ENCODE assay signal across 15 mouse cellular contexts in the genomic region with DNA sequence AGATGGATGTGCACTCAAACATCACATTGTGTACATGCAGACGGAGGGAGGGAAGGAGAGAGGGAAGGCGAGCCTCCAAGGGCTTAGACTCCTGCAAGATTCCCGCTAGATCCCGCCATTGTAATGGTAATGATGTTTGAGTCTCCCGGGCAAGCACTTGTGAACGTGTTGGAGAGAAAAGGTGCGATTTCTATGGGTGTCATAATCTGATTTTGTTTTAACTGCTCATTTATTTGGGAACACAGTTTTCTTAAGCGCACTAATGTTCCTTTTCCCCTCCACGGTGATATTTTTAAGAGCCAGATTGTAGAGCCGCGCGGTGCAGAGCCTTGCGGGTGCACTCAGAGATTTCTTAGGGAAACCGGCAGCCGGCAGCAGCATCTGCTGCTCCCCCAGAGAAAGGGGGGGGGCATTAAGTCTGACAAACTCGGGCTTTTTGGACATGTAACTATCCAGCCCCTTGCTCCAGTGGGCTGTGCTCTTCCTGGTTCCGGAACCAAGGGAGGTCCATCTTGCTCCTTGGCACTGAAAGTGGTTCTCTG. TPM values are rescaled to one million over a fixed set of nuclear protein-coding genes. Genes with fewer than 3 reads are reported as not detected.
DNase-seq lines count a peak whose midpoint lies in the region; ATAC-seq and TF ChIP-seq lines count a peak whose summit lies in the region.
"Had no signal": no experiment of that assay in that cellular context is flagged by ENCODE, and none has a peak within 500 bp of the region (broad histone marks: within the 10 kb centered on the region; RNA-seq: fewer than 3 reads in every experiment).

No protein-coding gene starts in this region.

- no peaks in the 10 kb centered on the region for H3K9me3 ChIP-seq in forebrain, postnatal 0 days (ENCODE audit: low read length)
- no peaks in the 10 kb centered on the region for H3K9me3 ChIP-seq in midbrain, embryonic 15.5 days
- H3K9me3 ChIP-seq: liver, embryonic 12.5 days; stomach, embryonic 15.5 days had no signal

- WGBS in forebrain, postnatal 0 days: 3% methylated on average over 17 of the region's 17 CpGs
- 2% methylated on average over 17 of the region's 17 CpGs for WGBS in midbrain, embryonic 15.5 days

- H3K36me3 ChIP-seq in forebrain, postnatal 0 days (ENCODE audit: insufficient read depth): no peaks in the 10 kb centered on the region
- H3K36me3 ChIP-seq in midbrain, embryonic 15.5 days (replicated peaks): no peaks in the 10 kb centered on the region
- H3K36me3 ChIP-seq: heart, embryonic 13.5 days; liver, embryonic 12.5 days; stomach, embryonic 15.5 days had no signal

- H3K27ac ChIP-seq in forebrain, postnatal 0 days (ENCODE audit: low read depth, low read length): peak overlapping the region; percentile 76
- peak overlapping the region; percentile 53 for H3K27ac ChIP-seq in midbrain, embryonic 15.5 days
- H3K27ac ChIP-seq: heart, embryonic 13.5 days; liver, embryonic 12.5 days; stomach, embryonic 15.5 days had no signal

- H3K4me3 ChIP-seq in forebrain, postnatal 0 days (ENCODE audit: low read depth, low read length): no peak overlapping the region
- H3K4me3 ChIP-seq in midbrain, embryonic 15.5 days: peak overlapping the region; percentile 4; the same call in 1 of the 2 replicates
- H3K4me3 ChIP-seq: heart, embryonic 13.5 days; liver, embryonic 12.5 days; stomach, embryonic 15.5 days had no signal

- peak overlapping the region; percentile 15 for H3K9ac ChIP-seq in forebrain, postnatal 0 days
- no peak overlapping the region; the same call in 1 of the 2 replicates for H3K9ac ChIP-seq in midbrain, embryonic 15.5 days
- H3K9ac ChIP-seq: heart, embryonic 13.5 days; liver, embryonic 12.5 days; stomach, embryonic 15.5 days had no signal

- ATAC-seq in forebrain, postnatal 0 days: peak; percentile 86
- ATAC-seq in midbrain, embryonic 15.5 days (replicated peaks): peak; percentile 53
- ATAC-seq: liver, embryonic 12.5 days had no signal

- peak overlapping the region; percentile 34 for H3K4me2 ChIP-seq in forebrain, postnatal 0 days (ENCODE audit: low read depth)
- H3K4me2 ChIP-seq in midbrain, embryonic 15.5 days: peak overlapping the region; percentile 41
- H3K4me2 ChIP-seq: heart, embryonic 13.5 days; liver, embryonic 12.5 days; stomach, embryonic 15.5 days had no signal

- no peaks in the 10 kb centered on the region for H3K27me3 ChIP-seq in forebrain, postnatal 0 days (ENCODE audit: insufficient read depth, low read length)
- no peaks in the 10 kb centered on the region; the same call in 1 of the 2 replicates for H3K27me3 ChIP-seq in midbrain, embryonic 15.5 days (replicated peaks)

- DNase-seq in layer of hippocampus, adult 9-11 months: peak; percentile 45
- no peak for DNase-seq in layer of hippocampus, adult 9-10 months (ENCODE audit: low spot score)
- DNase-seq in brain, adult 2 months (ENCODE audit: low read depth, low spot score): peak; percentile 73
- peak; percentile 81 for DNase-seq in forebrain, postnatal 0 days
- DNase-seq in gastrocnemius, adult 8-10 months (ENCODE audit: low spot score in 2 of 2): no peak
- no peak for DNase-seq in spleen, postnatal 10 days (ENCODE audit: low spot score in 2 of 2)
- DNase-seq in gastrocnemius, postnatal 14 days: no peak
- DNase-seq: kidney, adult 18-20 months; lung, postnatal 4 days had no signal

- peaks cover 17% of the 10 kb centered on the region for H3K4me1 ChIP-seq in forebrain, postnatal 0 days (ENCODE audit: insufficient read depth)
- H3K4me1 ChIP-seq in midbrain, embryonic 15.5 days: peaks cover 22% of the 10 kb centered on the region
- H3K4me1 ChIP-seq: stomach, embryonic 15.5 days had no signal

- TF ChIP-seq CTCF in forebrain, postnatal 0 days (IDR thresholded peaks at IDR 0.05; ENCODE audit: low read depth): no peak

- intact Hi-C loops in gastrocnemius, postnatal 14 days (cut with DNase I; ENCODE audit: low total_unique reads): no loop called here

RNA-seq across cellular contexts. Expression of a gene that starts 11.5 kb away (rescaled TPM):
- total RNA-seq in forebrain, postnatal 0 days (2014; rRNA removed): 19.8 and 35.8 TPM in 2 replicates
- polyA plus RNA-seq in forebrain, postnatal 0 days (2015; fragmentation: Nextera tagmentation; extraction: Ambion mirVana): 13.2 and 18.1 TPM in 2 replicates
- 2.2 and 3.2 TPM in 2 replicates for polyA plus RNA-seq in midbrain, embryonic 15.5 days (2015; fragmentation: Nextera tagmentation; extraction: Ambion mirVana)
- total RNA-seq in gastrocnemius, adult 8-10 months (2022): under 1 TPM in 1 of 4 experiments, not detected in 3; 0.11 TPM
- not detected for total RNA-seq in gastrocnemius, postnatal 14 days (2021)
- total RNA-seq: neutrophil, adult 5-6 weeks had no signal
- polyA plus RNA-seq: C2C12 had no signal

RNA-seq across cellular contexts. Expression of a gene that starts 32.2 kb away (rescaled TPM):
- 1.8 TPM in 2 replicates for total RNA-seq in forebrain, postnatal 0 days (2014; rRNA removed)
- 1.3 and 1.6 TPM in 2 replicates for polyA plus RNA-seq in forebrain, postnatal 0 days (2015; fragmentation: Nextera tagmentation; extraction: Ambion mirVana)
- polyA plus RNA-seq in midbrain, embryonic 15.5 days (2015; fragmentation: Nextera tagmentation; extraction: Ambion mirVana): 1.5 and 1.7 TPM in 2 replicates
- total RNA-seq in gastrocnemius, adult 8-10 months (2022): under 1 TPM in 3 of 4 experiments, not detected in 1; 0.09 to 0.10 (median 0.10) TPM
- total RNA-seq in gastrocnemius, postnatal 14 days (2021): under 1 TPM; 0.23 to 0.24 TPM

Comparison
In these comparisons a context has a peak if more than half of its experiments do, and no peak if none do; other contexts are left out.
1. DNase-seq: peak in layer of hippocampus, adult 9-11 months (single experiment), brain, adult 2 months (single experiment) and forebrain, postnatal 0 days (single experiment); none in layer of hippocampus, adult 9-10 months (single experiment), gastrocnemius, adult 8-10 months (0 of 2), spleen, postnatal 10 days (0 of 2) and gastrocnemius, postnatal 14 days (single experiment).
2. RNA of a gene that starts 11.5 kb away (total RNA-seq): 19.8 to 35.8 TPM in forebrain, postnatal 0 days; 0.11 TPM in gastrocnemius, adult 8-10 months and not detected in gastrocnemius, postnatal 14 days; every median in the first group is over 10 times any median in the second.